ENCODE assay signal across 22 mouse cellular contexts in genomic region chr3:125690948-125691347, GRCm38 (mm10).
DNase-seq lines count a peak whose midpoint lies in the region; ATAC-seq lines count a peak whose summit lies in the region.
"Had no signal": no experiment of that assay in that cellular context is flagged by ENCODE, and none has a peak within 500 bp of the region (broad histone marks: within the 10 kb centered on the region; RNA-seq: fewer than 3 reads in every experiment).

No protein-coding gene starts in this region.

- no peaks in the 10 kb centered on the region for H3K27me3 ChIP-seq in midbrain, embryonic 12.5 days
- H3K27me3 ChIP-seq in midbrain, embryonic 14.5 days (ENCODE audit: control insufficient read depth, insufficient read depth, low read length): no peaks in the 10 kb centered on the region
- H3K27me3 ChIP-seq in neural tube, embryonic 12.5 days (replicated peaks): no peaks in the 10 kb centered on the region
- H3K27me3 ChIP-seq in neural tube, embryonic 15.5 days (replicated peaks): no peaks in the 10 kb centered on the region
- H3K27me3 ChIP-seq in neural tube, embryonic 14.5 days (ENCODE audit: control insufficient read depth, insufficient read depth, low read length): no peaks in the 10 kb centered on the region
- H3K27me3 ChIP-seq: embryonic facial prominence, embryonic 13.5 days; embryonic facial prominence, embryonic 15.5 days; forebrain, embryonic 12.5 days; forebrain, embryonic 15.5 days had no signal

- H3K4me3 ChIP-seq in midbrain, embryonic 12.5 days: no peak overlapping the region
- no peak overlapping the region for H3K4me3 ChIP-seq in midbrain, embryonic 14.5 days (replicated peaks; ENCODE audit: low read depth, low read length)
- H3K4me3 ChIP-seq in neural tube, embryonic 12.5 days: no peak overlapping the region
- no peak overlapping the region for H3K4me3 ChIP-seq in neural tube, embryonic 15.5 days (replicated peaks)
- no peak overlapping the region for H3K4me3 ChIP-seq in neural tube, embryonic 14.5 days (ENCODE audit: low read depth, low read length)
- H3K4me3 ChIP-seq: embryonic facial prominence, embryonic 13.5 days; embryonic facial prominence, embryonic 15.5 days; erythroblast, embryonic 14.5 days; forebrain, embryonic 10.5 days; forebrain, embryonic 12.5 days; forebrain, embryonic 15.5 days had no signal

- WGBS in midbrain, embryonic 12.5 days: 81% methylated on average over 1 of the region's 1 CpGs
- 77% methylated on average over 1 of the region's 1 CpGs for WGBS in midbrain, embryonic 14.5 days
- 71% methylated on average over 1 of the region's 1 CpGs for WGBS in neural tube, embryonic 12.5 days
- WGBS in neural tube, embryonic 15.5 days: 33% methylated on average over 1 of the region's 1 CpGs
- 46% methylated on average over 1 of the region's 1 CpGs for WGBS in neural tube, embryonic 14.5 days

- H3K4me2 ChIP-seq in midbrain, embryonic 12.5 days (replicated peaks): no peak overlapping the region
- no peak overlapping the region for H3K4me2 ChIP-seq in midbrain, embryonic 14.5 days (ENCODE audit: low read length)
- H3K4me2 ChIP-seq in neural tube, embryonic 12.5 days (replicated peaks): no peak overlapping the region
- H3K4me2 ChIP-seq in neural tube, embryonic 15.5 days: no peak overlapping the region
- no peak overlapping the region for H3K4me2 ChIP-seq in neural tube, embryonic 14.5 days (ENCODE audit: low read depth, low read length)
- H3K4me2 ChIP-seq: embryonic facial prominence, embryonic 13.5 days; embryonic facial prominence, embryonic 15.5 days; forebrain, embryonic 12.5 days; forebrain, embryonic 15.5 days had no signal

- H3K9ac ChIP-seq in midbrain, embryonic 12.5 days (replicated peaks): no peak overlapping the region
- no peak overlapping the region for H3K9ac ChIP-seq in midbrain, embryonic 14.5 days (replicated peaks; ENCODE audit: low read length)
- H3K9ac ChIP-seq in neural tube, embryonic 12.5 days: no peak overlapping the region
- H3K9ac ChIP-seq in neural tube, embryonic 15.5 days (replicated peaks): no peak overlapping the region
- no peak overlapping the region for H3K9ac ChIP-seq in neural tube, embryonic 14.5 days (replicated peaks; ENCODE audit: low read depth, low read length)
- H3K9ac ChIP-seq: embryonic facial prominence, embryonic 13.5 days; embryonic facial prominence, embryonic 15.5 days; forebrain, embryonic 12.5 days; forebrain, embryonic 15.5 days had no signal

- H3K36me3 ChIP-seq in midbrain, embryonic 12.5 days: no peaks in the 10 kb centered on the region
- no peaks in the 10 kb centered on the region for H3K36me3 ChIP-seq in midbrain, embryonic 14.5 days (ENCODE audit: control insufficient read depth, insufficient read depth, low read length)
- no peaks in the 10 kb centered on the region for H3K36me3 ChIP-seq in neural tube, embryonic 12.5 days
- H3K36me3 ChIP-seq in neural tube, embryonic 15.5 days: no peaks in the 10 kb centered on the region
- H3K36me3 ChIP-seq in neural tube, embryonic 14.5 days (ENCODE audit: control insufficient read depth, insufficient read depth, low read length): no peaks in the 10 kb centered on the region
- H3K36me3 ChIP-seq: embryonic facial prominence, embryonic 13.5 days; embryonic facial prominence, embryonic 15.5 days; forebrain, embryonic 10.5 days; forebrain, embryonic 12.5 days; forebrain, embryonic 15.5 days had no signal

- no peaks in the 10 kb centered on the region for H3K4me1 ChIP-seq in midbrain, embryonic 12.5 days
- no peaks in the 10 kb centered on the region for H3K4me1 ChIP-seq in midbrain, embryonic 14.5 days (ENCODE audit: control insufficient read depth, insufficient read depth, low read length)
- H3K4me1 ChIP-seq in neural tube, embryonic 12.5 days: no peaks in the 10 kb centered on the region
- H3K4me1 ChIP-seq in neural tube, embryonic 15.5 days: peaks cover 3% of the 10 kb centered on the region; the same call in 1 of the 2 replicates
- no peaks in the 10 kb centered on the region for H3K4me1 ChIP-seq in neural tube, embryonic 14.5 days (ENCODE audit: control insufficient read depth, insufficient read depth, low read length)
- H3K4me1 ChIP-seq: embryonic facial prominence, embryonic 13.5 days; embryonic facial prominence, embryonic 15.5 days; forebrain, embryonic 10.5 days; forebrain, embryonic 12.5 days; forebrain, embryonic 15.5 days had no signal

- ATAC-seq in midbrain, embryonic 12.5 days (ENCODE audit: low FRiP score, low read depth): peak; percentile 16; the same call in 1 of the 2 replicates
- no peak for ATAC-seq in midbrain, embryonic 14.5 days (ENCODE audit: low FRiP score, low TSS enrichment)
- 0 out of 2 replicates have a peak, but pooled peaks have one; percentile 21 for ATAC-seq in neural tube, embryonic 12.5 days (ENCODE audit: low FRiP score, low read depth)
- no peak for ATAC-seq in neural tube, embryonic 15.5 days (ENCODE audit: low FRiP score)
- ATAC-seq in neural tube, embryonic 14.5 days (ENCODE audit: low read depth): peak; percentile 51; the same call in 1 of the 2 replicates
- ATAC-seq: forebrain, embryonic 15.5 days had no signal

- no peak overlapping the region for H3K27ac ChIP-seq in midbrain, embryonic 12.5 days (replicated peaks)
- H3K27ac ChIP-seq in midbrain, embryonic 14.5 days (replicated peaks; ENCODE audit: low read depth, low read length): no peak overlapping the region
- no peak overlapping the region for H3K27ac ChIP-seq in neural tube, embryonic 12.5 days
- H3K27ac ChIP-seq in neural tube, embryonic 15.5 days (replicated peaks): no peak overlapping the region
- no peak overlapping the region for H3K27ac ChIP-seq in neural tube, embryonic 14.5 days (ENCODE audit: low read depth, low read length)
- H3K27ac ChIP-seq: embryonic facial prominence, embryonic 13.5 days; embryonic facial prominence, embryonic 15.5 days; forebrain, embryonic 10.5 days; forebrain, embryonic 12.5 days; forebrain, embryonic 15.5 days had no signal

- no peak for DNase-seq in midbrain, embryonic 14.5 days
- no peak for DNase-seq in kidney, postnatal 36 days
- DNase-seq: adrenal gland, adult 2 months; adrenal gland, postnatal 10 days; adrenal gland, postnatal 25 days; cerebellum, adult 11 months; cerebellum, adult 18-20 months; cerebellum, adult 8-10 months; cerebellum, adult 9-11 months; cerebellum, postnatal 14 days; cerebellum, postnatal 36 days; embryo, embryonic 11 days had no signal

- no peaks in the 10 kb centered on the region for H3K9me3 ChIP-seq in midbrain, embryonic 12.5 days
- no peaks in the 10 kb centered on the region for H3K9me3 ChIP-seq in midbrain, embryonic 14.5 days (ENCODE audit: control insufficient read depth, low read length)
- no peaks in the 10 kb centered on the region for H3K9me3 ChIP-seq in neural tube, embryonic 12.5 days
- no peaks in the 10 kb centered on the region for H3K9me3 ChIP-seq in neural tube, embryonic 15.5 days (replicated peaks)
- H3K9me3 ChIP-seq in neural tube, embryonic 14.5 days (ENCODE audit: control insufficient read depth, low read length): no peaks in the 10 kb centered on the region
- H3K9me3 ChIP-seq: embryonic facial prominence, embryonic 13.5 days; embryonic facial prominence, embryonic 15.5 days; forebrain, embryonic 10.5 days; forebrain, embryonic 12.5 days; forebrain, embryonic 15.5 days had no signal

Comparison
In these comparisons a context has a peak if more than half of its experiments do, and no peak if none do; other contexts are left out.
1. ATAC-seq: peak in midbrain, embryonic 12.5 days (single experiment), neural tube, embryonic 12.5 days (single experiment) and neural tube, embryonic 14.5 days (single experiment); none in midbrain, embryonic 14.5 days (single experiment) and neural tube, embryonic 15.5 days (single experiment).